In the genomic region with DNA sequence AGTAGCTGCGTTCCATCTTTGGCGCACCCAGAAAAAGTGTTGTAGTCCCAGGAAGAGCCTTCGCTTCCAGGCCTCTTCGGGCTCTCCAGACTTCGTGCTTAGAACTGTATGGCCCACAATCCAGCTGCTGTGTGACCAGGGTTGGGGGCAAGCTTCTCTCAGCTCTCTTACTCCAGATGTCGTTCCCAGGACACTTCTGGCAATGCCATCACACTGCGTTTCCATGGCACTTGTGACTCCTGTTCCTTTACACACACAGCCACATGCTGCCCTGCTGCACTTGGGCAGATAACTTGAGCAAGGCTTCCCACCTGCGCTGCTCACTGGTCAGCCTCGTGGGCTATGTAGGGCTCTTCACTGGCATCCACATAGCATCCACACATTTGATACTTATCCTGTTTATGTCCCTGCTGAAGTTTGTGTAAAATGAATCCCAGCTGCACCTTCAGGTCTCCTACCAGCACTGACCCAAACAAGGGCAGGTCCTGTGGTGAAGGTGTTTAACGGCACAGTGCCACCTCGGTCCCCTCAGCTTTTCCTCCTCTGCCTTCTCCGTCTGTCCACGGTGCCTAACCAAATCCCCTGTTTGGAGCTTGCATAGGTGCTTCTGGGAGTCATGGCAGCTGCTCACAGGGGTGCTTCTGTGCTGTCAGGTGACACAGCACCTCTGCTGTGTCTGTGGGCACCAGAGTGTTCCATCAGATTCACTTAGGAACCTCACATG, we compare ENCODE assay signal across 9 mouse cellular contexts. TPM values are rescaled to one million over a fixed set of nuclear protein-coding genes. Genes with fewer than 3 reads are reported as not detected.
DNase-seq lines count a peak whose midpoint lies in the region; ATAC-seq and TF ChIP-seq lines count a peak whose summit lies in the region.
"Had no signal": no experiment of that assay in that cellular context is flagged by ENCODE, and none has a peak within 500 bp of the region (broad histone marks: within the 10 kb centered on the region; RNA-seq: fewer than 3 reads in every experiment).

No protein-coding gene starts in this region.

- H3K9me3 ChIP-seq in CH12.LX (replicated peaks; ENCODE audit: low read length), result peaks cover 8% of the 10 kb centered on the region
- H3K9me3 ChIP-seq in heart, embryonic 14.5 days (ENCODE audit: control insufficient read depth, low read length), result no peaks in the 10 kb centered on the region
- no peaks in the 10 kb centered on the region for H3K9me3 ChIP-seq in liver, embryonic 11.5 days (ENCODE audit: control insufficient read depth, low read length)

- dilution Hi-C loops in CH12.LX (cut with MboI; ENCODE audit: extremely low pct_ligation_motif_present, extremely low pct_unique_long_range_greater_than_20kb, low sequenced_read_pairs), result no loop called here

- in situ Hi-C loops in CH12.LX (cut with MboI; ENCODE audit: low pct_ligation_motif_present, low pct_unique_long_range_greater_than_20kb, low sequenced_read_pairs), result no loop called here

- DNase-seq in heart, adult 2 months, result peak in 1 of 2 experiments; percentile 38
- DNase-seq in heart, postnatal 10 days, result no peak
- DNase-seq in CH12.LX (ENCODE audit: extremely low read depth), result no peak
- DNase-seq in liver, embryonic 11.5 days (ENCODE audit: low spot score), result peak; percentile 30
- DNase-seq in adrenal gland, postnatal 14 days, result no peak

- H3K4me1 ChIP-seq in heart, adult 2 months (ENCODE audit: control insufficient read depth, insufficient read depth, low read length), result peaks cover 33% of the 10 kb centered on the region
- peaks cover 31 to 86% of the 10 kb centered on the region in 2 experiments for H3K4me1 ChIP-seq in CH12.LX (ENCODE audit: control insufficient read depth in 1 of 2, insufficient read depth in 2 of 2)
- H3K4me1 ChIP-seq in heart, embryonic 14.5 days (ENCODE audit: control insufficient read depth in 2 of 2, insufficient read depth in 2 of 2, low read length in 2 of 2), result peaks cover 52 to 59% of the 10 kb centered on the region in 2 experiments
- H3K4me1 ChIP-seq in liver, embryonic 11.5 days (replicated peaks; ENCODE audit: control insufficient read depth, insufficient read depth, low read length), result peaks cover 27% of the 10 kb centered on the region

- no peak overlapping the region for H3K9ac ChIP-seq in heart, adult 2 months (ENCODE audit: low read depth, low read length)
- no peak overlapping the region for H3K9ac ChIP-seq in CH12.LX (ENCODE audit: insufficient read depth, low read depth)
- peak overlapping the region; percentile 75 for H3K9ac ChIP-seq in heart, embryonic 14.5 days (ENCODE audit: low read length)
- H3K9ac ChIP-seq in liver, embryonic 11.5 days (ENCODE audit: low read depth, low read length), result no peak overlapping the region

- H3K4me2 ChIP-seq in CH12.LX (ENCODE audit: insufficient read depth, low read depth, poor library complexity, severe bottlenecking), result no peak overlapping the region
- H3K4me2 ChIP-seq in heart, embryonic 14.5 days (ENCODE audit: low read length), result no peak overlapping the region
- no peak overlapping the region for H3K4me2 ChIP-seq in liver, embryonic 11.5 days

- no peak overlapping the region for H3K4me3 ChIP-seq in heart, adult 2 months
- H3K4me3 ChIP-seq in CH12.LX (replicated peaks in 1 of 3; ENCODE audit: low read depth in 2 of 3, low read length in 2 of 3, poor library complexity in 1 of 3), result no peak overlapping the region
- no peak overlapping the region for H3K4me3 ChIP-seq in heart, embryonic 14.5 days (ENCODE audit: control insufficient read depth in 1 of 2, insufficient read depth in 1 of 2, low read depth in 1 of 2, low read length in 2 of 2)
- H3K4me3 ChIP-seq in liver, embryonic 11.5 days (ENCODE audit: low read depth, low read length), result no peak overlapping the region

- intact Hi-C loops in heart, adult 2 months (cut with DNase I), result loop anchor here (5.0 to 10.0 kb wide), 2 partner anchors 241 to 284 kb away; no protein-coding TSS in a partner anchor
- intact Hi-C loops in heart, postnatal 10 days (cut with DNase I), result loop anchor here (2.0 kb wide), 1 partner anchor 41 kb away; no protein-coding TSS in a partner anchor

- peak overlapping the region; percentile 96 for H3K27ac ChIP-seq in heart, adult 2 months
- peak overlapping the region; percentile 15; the same call in 1 of the 2 replicates for H3K27ac ChIP-seq in CH12.LX (ENCODE audit: insufficient read depth, low read depth)
- H3K27ac ChIP-seq in heart, embryonic 14.5 days (replicated peaks in 1 of 2; ENCODE audit: control insufficient read depth in 1 of 2, insufficient read depth in 1 of 2, low read depth in 2 of 2, low read length in 2 of 2), result peak overlapping the region; percentile 93 to 95
- no peak overlapping the region for H3K27ac ChIP-seq in liver, embryonic 11.5 days (ENCODE audit: low read depth, low read length)

- 69% methylated on average over 13 of the region's 13 CpGs for WGBS in heart, adult 2 months
- WGBS in heart, embryonic 14.5 days, result 83% methylated on average over 13 of the region's 13 CpGs
- 90% methylated on average over 13 of the region's 13 CpGs for WGBS in liver, embryonic 11.5 days

- H3K27me3 ChIP-seq in heart, adult 2 months (ENCODE audit: control insufficient read depth, insufficient read depth, low read length), result no peaks in the 10 kb centered on the region
- H3K27me3 ChIP-seq in CH12.LX (replicated peaks), result no peaks in the 10 kb centered on the region
- no peaks in the 10 kb centered on the region for H3K27me3 ChIP-seq in heart, embryonic 14.5 days (ENCODE audit: control insufficient read depth, insufficient read depth, low read length)
- no peaks in the 10 kb centered on the region for H3K27me3 ChIP-seq in liver, embryonic 11.5 days (replicated peaks; ENCODE audit: control insufficient read depth, insufficient read depth, low read length)

- no peak for TF ChIP-seq EP300 in heart, adult 2 months (IDR thresholded peaks at IDR 0.05; ENCODE audit: insufficient read depth, low read depth, low read length)
- TF ChIP-seq EP300 in CH12.LX (IDR thresholded peaks at IDR 0.05; ENCODE audit: low read length), result no peak

- no peak for TF ChIP-seq POLR2A in heart, adult 2 months (IDR thresholded peaks at IDR 0.05; ENCODE audit: insufficient read depth, low read depth, low read length)
- no peak for TF ChIP-seq POLR2A in CH12.LX (IDR thresholded peaks at IDR 0.05; ENCODE audit: low read depth, low read length)

- TF ChIP-seq CTCF in heart, adult 2 months (IDR thresholded peaks at IDR 0.05), result no peak
- no peak for TF ChIP-seq CTCF in CH12.LX (conservative IDR thresholded peaks at IDR 0.05 in 1 of 2, IDR thresholded peaks at IDR 0.05 in 1 of 2; ENCODE audit: low read depth in 2 of 2, low read length in 2 of 2)

- H3K36me3 ChIP-seq in heart, adult 2 months (ENCODE audit: control insufficient read depth, insufficient read depth, low read length), result peaks cover 2% of the 10 kb centered on the region; the same call in 1 of the 2 replicates
- peaks cover 10 to 28% of the 10 kb centered on the region in 2 experiments for H3K36me3 ChIP-seq in CH12.LX (replicated peaks in 1 of 2; ENCODE audit: control insufficient read depth in 1 of 2, insufficient read depth in 1 of 2, low read length in 1 of 2)
- peaks cover 18% of the 10 kb centered on the region for H3K36me3 ChIP-seq in heart, embryonic 14.5 days (ENCODE audit: control insufficient read depth, insufficient read depth, low read length)
- peaks cover 4% of the 10 kb centered on the region; the same call in 1 of the 2 replicates for H3K36me3 ChIP-seq in liver, embryonic 11.5 days (ENCODE audit: control insufficient read depth, insufficient read depth, low read length)

- ATAC-seq in heart, embryonic 14.5 days (ENCODE audit: insufficient number of reproducible peaks, insufficient read depth, low FRiP score, low read depth), result no peak
- no peak for ATAC-seq in liver, embryonic 11.5 days (replicated peaks; ENCODE audit: low FRiP score)
- no peak for ATAC-seq in frontal cortex, adult (ENCODE audit: low TSS enrichment)
- no peak for ATAC-seq in cerebellum, adult (ENCODE audit: insufficient number of reproducible peaks, low FRiP score, low TSS enrichment)

- no peaks in the 10 kb centered on the region for H3K79me2 ChIP-seq in heart, adult 2 months (replicated peaks; ENCODE audit: control insufficient read depth, insufficient read depth, low read length)
- no peaks in the 10 kb centered on the region for H3K79me2 ChIP-seq in CH12.LX (replicated peaks; ENCODE audit: control insufficient read depth, extremely low read depth, insufficient read depth, poor library complexity, severe bottlenecking)

- no peak for TF ChIP-seq RAD21 in CH12.LX (IDR thresholded peaks at IDR 0.05; ENCODE audit: low read depth, low read length)

TF ChIP-seq in CH12.LX, 34 proteins besides CTCF, POLR2A, EP300 and RAD21 (continues in another document):
- no peak for TF ChIP-seq TBP (conservative IDR thresholded peaks at IDR 0.05; ENCODE audit: low read depth, low read length)
- no peak for TF ChIP-seq MEF2A (IDR thresholded peaks at IDR 0.05; ENCODE audit: borderline replicate concordance, low read depth, low read length)

RNA-seq across cellular contexts. Expression of a gene that starts 22.5 kb away (rescaled TPM):
- total RNA-seq in heart, adult 2 months (2021), result 10 to 100 TPM in 1 of 2 experiments, 1 to 10 TPM in 1; 8.2 to 10.1 TPM
- polyA plus RNA-seq in heart, adult 2 months (2012; rRNA removed), result 10.5 and 11.2 TPM in 2 replicates
- 10 to 100 TPM; 13.5 to 13.9 TPM for total RNA-seq in heart, postnatal 10 days (2021)
- 14.3 and 20.2 TPM in 2 replicates for total RNA-seq in CH12.LX (2012; rRNA removed)
- total RNA-seq in CH12.LX (2014; rRNA removed), result 22.6 and 23.7 TPM in 2 replicates
- polyA plus RNA-seq in CH12.LX (2012; ENCODE audit: insufficient read length, low read depth), result 13.6 and 13.7 TPM in 2 replicates
- 12.1 and 14.3 TPM in 2 replicates for polyA plus RNA-seq in heart, embryonic 14.5 days (2014; fragmentation: Nextera tagmentation; extraction: Ambion mirVana)
- 8.1 and 10.5 TPM in 2 replicates for polyA plus RNA-seq in liver, embryonic 11.5 days (2014; fragmentation: Nextera tagmentation; extraction: Ambion mirVana)
- total RNA-seq in adrenal gland, postnatal 14 days (2021), result 62.2 and 112 TPM in 2 replicates

RNA-seq across cellular contexts. Expression of a gene that starts 22.7 kb away (rescaled TPM):
- total RNA-seq in heart, adult 2 months (2021), result 10 to 100 TPM; 10.7 to 10.8 TPM
- polyA plus RNA-seq in heart, adult 2 months (2012; rRNA removed), result 19.1 and 29.1 TPM in 2 replicates
- 10 to 100 TPM; 14.5 to 15.0 TPM for total RNA-seq in heart, postnatal 10 days (2021)
- 14.1 and 16.2 TPM in 2 replicates for total RNA-seq in CH12.LX (2012; rRNA removed)
- 22.5 and 23.0 TPM in 2 replicates for total RNA-seq in CH12.LX (2014; rRNA removed)
- 18.2 and 25.4 TPM in 2 replicates for polyA plus RNA-seq in CH12.LX (2012; ENCODE audit: insufficient read length, low read depth)
- 20.6 and 22.3 TPM in 2 replicates for polyA plus RNA-seq in heart, embryonic 14.5 days (2014; fragmentation: Nextera tagmentation; extraction: Ambion mirVana)
- polyA plus RNA-seq in liver, embryonic 11.5 days (2014; fragmentation: Nextera tagmentation; extraction: Ambion mirVana), result 11.4 and 13.3 TPM in 2 replicates
- total RNA-seq in adrenal gland, postnatal 14 days (2021), result 40.4 and 47.4 TPM in 2 replicates

RNA-seq across cellular contexts. Expression of a gene that starts 22.9 kb away (rescaled TPM):
- total RNA-seq in heart, adult 2 months (2021), result under 1 TPM; 0.66 to 0.86 TPM
- 2.4 TPM in 1 of 2 replicates, not detected in the other for polyA plus RNA-seq in heart, adult 2 months (2012; rRNA removed)
- total RNA-seq in heart, postnatal 10 days (2021), result 1 to 10 TPM in 1 of 2 experiments, not detected in 1; 1.1 TPM
- total RNA-seq in CH12.LX (2012; rRNA removed) (not detected in 2 replicates), CH12.LX (2014; rRNA removed) (not detected in 2 replicates)
- polyA plus RNA-seq in CH12.LX (2012; ENCODE audit: insufficient read length, low read depth), result 0.71 TPM in 1 of 2 replicates, not detected in the other
- 1.2 and 1.8 TPM in 2 replicates for polyA plus RNA-seq in heart, embryonic 14.5 days (2014; fragmentation: Nextera tagmentation; extraction: Ambion mirVana)
- 0.19 and 1.9 TPM in 2 replicates for polyA plus RNA-seq in liver, embryonic 11.5 days (2014; fragmentation: Nextera tagmentation; extraction: Ambion mirVana)
- total RNA-seq in adrenal gland, postnatal 14 days (2021), result 3.0 and 6.4 TPM in 2 replicates
- polyA plus RNA-seq: macrophage had no signal
